In genomic region chr12:56689331-56689730, GRCm38 (mm10) we compare ENCODE assay signal across 25 mouse cellular contexts. TPM values are rescaled to one million over a fixed set of nuclear protein-coding genes. Genes with fewer than 3 reads are reported as not detected.
DNase-seq lines count a peak whose midpoint lies in the region; ATAC-seq and TF ChIP-seq lines count a peak whose summit lies in the region.
"Had no signal": no experiment of that assay in that cellular context is flagged by ENCODE, and none has a peak within 500 bp of the region (broad histone marks: within the 10 kb centered on the region; RNA-seq: fewer than 3 reads in every experiment).

No protein-coding gene starts in this region.

- TF ChIP-seq POLR2A in MEL (IDR thresholded peaks at IDR 0.05; ENCODE audit: control insufficient read depth in 1 of 2, insufficient read depth in 1 of 2, low read depth in 1 of 2, low read length in 2 of 2, poor library complexity in 1 of 2) = no peak

- H3K4me2 ChIP-seq in intestine, embryonic 14.5 days (ENCODE audit: low read length) = no peak overlapping the region
- no peak overlapping the region for H3K4me2 ChIP-seq in intestine, embryonic 15.5 days (replicated peaks)
- peak overlapping the region; percentile 44; the same call in 1 of the 2 replicates for H3K4me2 ChIP-seq in embryonic facial prominence, embryonic 15.5 days (replicated peaks)
- H3K4me2 ChIP-seq: forebrain, embryonic 15.5 days; hindbrain, embryonic 12.5 days; liver, embryonic 13.5 days; lung, embryonic 15.5 days; midbrain, embryonic 15.5 days had no signal

- H3K4me1 ChIP-seq in intestine, embryonic 14.5 days (replicated peaks; ENCODE audit: control insufficient read depth, insufficient read depth, low read length) = 0 out of 2 replicates have a peak, but pooled peaks cover 3% of the 10 kb centered on the region
- H3K4me1 ChIP-seq in intestine, embryonic 15.5 days (replicated peaks) = peaks cover 8% of the 10 kb centered on the region
- H3K4me1 ChIP-seq in E14TG2a.4 (replicated peaks; ENCODE audit: low read depth, low read length) (peaks cover 41% of the 10 kb centered on the region), MEL (ENCODE audit: control insufficient read depth in 1 of 2, insufficient read depth in 2 of 2, low read length in 2 of 2) (peaks cover 0 to 3% of the 10 kb centered on the region in 2 experiments; a peak in 1 of 4 replicates)
- H3K4me1 ChIP-seq in embryonic facial prominence, embryonic 15.5 days = peaks cover 21% of the 10 kb centered on the region

- no peak for TF ChIP-seq CTCF in E14TG2a.4 (conservative IDR thresholded peaks at IDR 0.05; ENCODE audit: low read length)
- TF ChIP-seq CTCF in MEL (IDR thresholded peaks at IDR 0.05 in 2 of 3, conservative IDR thresholded peaks at IDR 0.05 in 1 of 3; ENCODE audit: control insufficient read depth in 1 of 3, insufficient read depth in 1 of 3, low read depth in 2 of 3, low read length in 3 of 3, poor library complexity in 1 of 3, severe bottlenecking in 1 of 3) = no peak

- no peak for TF ChIP-seq EP300 in MEL (IDR thresholded peaks at IDR 0.05; ENCODE audit: low read depth in 1 of 2, low read length in 2 of 2)

- H3K9me3 ChIP-seq in intestine, embryonic 14.5 days (ENCODE audit: control insufficient read depth, low read length) = no peaks in the 10 kb centered on the region
- H3K9me3 ChIP-seq in intestine, embryonic 15.5 days = no peaks in the 10 kb centered on the region
- no peaks in the 10 kb centered on the region for H3K9me3 ChIP-seq in E14TG2a.4 (ENCODE audit: low read length)
- H3K9me3 ChIP-seq in MEL (replicated peaks; ENCODE audit: insufficient read depth, low read length) = no peaks in the 10 kb centered on the region
- H3K9me3 ChIP-seq in embryonic facial prominence, embryonic 15.5 days (replicated peaks) = no peaks in the 10 kb centered on the region
- H3K9me3 ChIP-seq: forebrain, embryonic 15.5 days; heart, embryonic 15.5 days; hindbrain, embryonic 12.5 days; liver, embryonic 13.5 days; lung, embryonic 15.5 days; midbrain, embryonic 15.5 days had no signal

- 2% methylated on average over 10 of the region's 10 CpGs for WGBS in intestine, embryonic 14.5 days
- WGBS in intestine, embryonic 15.5 days = 2% methylated on average over 10 of the region's 10 CpGs
- 14% methylated on average over 10 of the region's 10 CpGs for WGBS in embryonic facial prominence, embryonic 15.5 days

- H3K9ac ChIP-seq in intestine, embryonic 14.5 days (ENCODE audit: low read length) = no peak overlapping the region
- no peak overlapping the region for H3K9ac ChIP-seq in intestine, embryonic 15.5 days
- 0 out of 2 replicates have a peak overlapping the region, but pooled peaks have one; percentile 39 for H3K9ac ChIP-seq in MEL (ENCODE audit: control insufficient read depth, low read depth, low read length, poor library complexity, severe bottlenecking)
- H3K9ac ChIP-seq in embryonic facial prominence, embryonic 15.5 days = no peak overlapping the region
- H3K9ac ChIP-seq: forebrain, embryonic 15.5 days; heart, embryonic 15.5 days; hindbrain, embryonic 12.5 days; liver, embryonic 13.5 days; lung, embryonic 15.5 days; midbrain, embryonic 15.5 days had no signal

- H3K36me3 ChIP-seq in intestine, embryonic 14.5 days (ENCODE audit: control insufficient read depth, insufficient read depth, low read length) = no peaks in the 10 kb centered on the region
- no peaks in the 10 kb centered on the region for H3K36me3 ChIP-seq in intestine, embryonic 15.5 days
- H3K36me3 ChIP-seq in E14TG2a.4 (ENCODE audit: insufficient read depth, low read length) (no peaks in the 10 kb centered on the region), MEL (ENCODE audit: control insufficient read depth in 1 of 2, insufficient read depth in 2 of 2, low read length in 2 of 2) (no peaks in the 10 kb centered on the region)
- no peaks in the 10 kb centered on the region for H3K36me3 ChIP-seq in embryonic facial prominence, embryonic 15.5 days
- H3K36me3 ChIP-seq: forebrain, embryonic 15.5 days; heart, embryonic 15.5 days; hindbrain, embryonic 12.5 days; liver, embryonic 13.5 days; lung, embryonic 15.5 days; midbrain, embryonic 15.5 days had no signal

- no peak for ATAC-seq in intestine, embryonic 14.5 days (replicated peaks; ENCODE audit: low FRiP score, low TSS enrichment, low read depth)
- ATAC-seq in intestine, embryonic 15.5 days = no peak
- ATAC-seq in embryonic facial prominence, embryonic 15.5 days (ENCODE audit: insufficient number of reproducible peaks, low FRiP score, low TSS enrichment, low read depth) = no peak
- no peak for ATAC-seq in megakaryocyte-erythroid progenitor cell, adult 5-6 weeks (replicated peaks; ENCODE audit: low FRiP score, low TSS enrichment, poor library complexity, severe bottlenecking)
- ATAC-seq: forebrain, embryonic 15.5 days; midbrain, embryonic 15.5 days had no signal

- H3K27me3 ChIP-seq in intestine, embryonic 14.5 days (replicated peaks; ENCODE audit: control insufficient read depth, insufficient read depth, low read length) = peaks cover 100% of the 10 kb centered on the region
- H3K27me3 ChIP-seq in intestine, embryonic 15.5 days (replicated peaks) = peaks cover 79% of the 10 kb centered on the region
- H3K27me3 ChIP-seq in E14TG2a.4 (ENCODE audit: insufficient read depth, low read length) = peaks cover 90% of the 10 kb centered on the region
- peaks cover 1 to 2% of the 10 kb centered on the region in 2 experiments; a peak in 2 of 4 replicates for H3K27me3 ChIP-seq in MEL (ENCODE audit: control insufficient read depth in 1 of 2, insufficient read depth in 2 of 2, low read length in 2 of 2)
- H3K27me3 ChIP-seq in embryonic facial prominence, embryonic 15.5 days = peaks cover 93% of the 10 kb centered on the region

- H3K4me3 ChIP-seq in intestine, embryonic 14.5 days (ENCODE audit: low read depth, low read length) = no peak overlapping the region
- H3K4me3 ChIP-seq in intestine, embryonic 15.5 days (replicated peaks) = no peak overlapping the region
- H3K4me3 ChIP-seq in E14TG2a.4 (replicated peaks; ENCODE audit: low read length) = peak overlapping the region; percentile 32; the same call in 1 of the 2 replicates
- no peak overlapping the region; a peak in 1 of 4 replicates for H3K4me3 ChIP-seq in MEL (ENCODE audit: control insufficient read depth in 1 of 2, insufficient read depth in 1 of 2, low read depth in 2 of 2, low read length in 2 of 2)
- H3K4me3 ChIP-seq in embryonic facial prominence, embryonic 15.5 days (replicated peaks) = peak overlapping the region; percentile 40; the same call in 1 of the 2 replicates
- H3K4me3 ChIP-seq: forebrain, embryonic 15.5 days; heart, embryonic 15.5 days; hindbrain, embryonic 12.5 days; liver, embryonic 13.5 days; lung, embryonic 15.5 days; megakaryocyte, embryonic 14.5 days; midbrain, embryonic 15.5 days; myocyte had no signal

- H3K27ac ChIP-seq in intestine, embryonic 14.5 days (ENCODE audit: low read depth) = no peak overlapping the region
- no peak overlapping the region for H3K27ac ChIP-seq in intestine, embryonic 15.5 days
- no peak overlapping the region for H3K27ac ChIP-seq in MEL (ENCODE audit: control insufficient read depth, low read depth, low read length)
- H3K27ac ChIP-seq in embryonic facial prominence, embryonic 15.5 days (replicated peaks) = no peak overlapping the region
- H3K27ac ChIP-seq: forebrain, embryonic 15.5 days; heart, embryonic 15.5 days; hindbrain, embryonic 12.5 days; kidney, postnatal 0 days; liver, embryonic 13.5 days; lung, embryonic 15.5 days; midbrain, embryonic 15.5 days had no signal

- DNase-seq in intestine, embryonic 14.5 days (ENCODE audit: low spot score) = peak; percentile 61
- DNase-seq in MEL (ENCODE audit: low read depth, low spot score) = no peak
- no peak for DNase-seq in natural killer cell, adult 2 months (ENCODE audit: low spot score in 2 of 2)
- DNase-seq in right cerebral cortex, postnatal 14 days = no peak
- DNase-seq: adrenal gland, postnatal 25 days; cerebellum, adult 8-10 months; liver, embryonic 13.5 days; thymus, postnatal 14 days had no signal

- no peaks in the 10 kb centered on the region for H3K79me2 ChIP-seq in MEL (ENCODE audit: control insufficient read depth, insufficient read depth, low read length, poor library complexity)

- no peak for TF ChIP-seq RAD21 in MEL (IDR thresholded peaks at IDR 0.05; ENCODE audit: low read depth, low read length)

TF ChIP-seq in MEL, 35 proteins besides CTCF, POLR2A, EP300 and RAD21:
- no peak for TF ChIP-seq MAX (IDR thresholded peaks at IDR 0.05; ENCODE audit: low read length)
- TF ChIP-seq BHLHE40 (IDR thresholded peaks at IDR 0.05; ENCODE audit: borderline replicate concordance, low read depth, low read length) = no peak
- no peak for TF ChIP-seq MYB (IDR thresholded peaks at IDR 0.05; ENCODE audit: low read depth, low read length)
- no peak for TF ChIP-seq RCOR1 (IDR thresholded peaks at IDR 0.05; ENCODE audit: low read depth, low read length)
- no peak for TF ChIP-seq ZC3H11A (IDR thresholded peaks at IDR 0.05; ENCODE audit: low read depth, low read length)
- no peak for TF ChIP-seq KAT2A (conservative IDR thresholded peaks at IDR 0.05; ENCODE audit: low read depth, low read length)
- TF ChIP-seq SIN3A (IDR thresholded peaks at IDR 0.05; ENCODE audit: low read length) = no peak
- no peak for TF ChIP-seq POLR2AphosphoS2 (IDR thresholded peaks at IDR 0.05; ENCODE audit: low read length)
- no peak for TF ChIP-seq GABPA (IDR thresholded peaks at IDR 0.05; ENCODE audit: low read depth, low read length)

RNA-seq across cellular contexts. Expression of gene Pax9, which starts 2.2 kb away (rescaled TPM):
- not detected in 2 replicates for polyA plus RNA-seq in intestine, embryonic 14.5 days (2014; fragmentation: Nextera tagmentation; extraction: Ambion mirVana)
- 0.04 TPM in 1 of 2 replicates, not detected in the other for polyA plus RNA-seq in intestine, embryonic 15.5 days (2015; fragmentation: Nextera tagmentation; extraction: Ambion mirVana)
- 1.7 and 2.5 TPM in 2 replicates for total RNA-seq in MEL (2012; rRNA removed)
- 1 to 10 TPM in 1 of 2 experiments, not detected in 1; 4.5 TPM for polyA plus RNA-seq in MEL (2012; ENCODE audit: insufficient read depth in 1 of 2, insufficient read length in 2 of 2, low read depth in 1 of 2, low replicate concordance in 2 of 2, missing spikeins in 1 of 2)
- 7.6 and 11.7 TPM in 2 replicates for polyA plus RNA-seq in embryonic facial prominence, embryonic 15.5 days (2015; fragmentation: Nextera tagmentation; extraction: Ambion mirVana)
- total RNA-seq in megakaryocyte-erythroid progenitor cell, adult 5-6 weeks (2014; fragmentation: Nextera tagmentation) = not detected in 2 replicates
- 0.14 TPM in 1 of 2 replicates, not detected in the other for total RNA-seq in megakaryocyte-erythroid progenitor cell, adult 5-6 weeks (2017)
- total RNA-seq: adrenal gland, postnatal 25 days; granulocyte monocyte progenitor cell, adult 5-6 weeks; layer of hippocampus, postnatal 10 days; left cerebral cortex, adult 8-10 months; left cerebral cortex, postnatal 4 days; neutrophil, adult 5-6 weeks had no signal
- polyA plus RNA-seq: forebrain, embryonic 15.5 days; midbrain, embryonic 15.5 days had no signal

Comparison
In these comparisons a context has a peak if more than half of its experiments do, and no peak if none do; other contexts are left out.
1. H3K4me3 ChIP-seq: peak in E14TG2a.4 (single experiment) and embryonic facial prominence, embryonic 15.5 days (single experiment); none in intestine, embryonic 14.5 days (single experiment), intestine, embryonic 15.5 days (single experiment) and MEL (0 of 2).